Mouse (Mus musculus) thymus, postnatal 25 days (tissue): Measurements from ENCODE around the gene Plekha5.

Experiments used
- DNase-seq: peaks from one replicate; pipeline ENCODE4 v3.0.0; 2022

Plekha5 gene

GRCm38 (mm10) chr6:140456393-140457163 is 32.7 kb downstream of the Plekha5 start:
- no peak for DNase-seq

GRCm38 (mm10) chr6:140460398-140460797 is 36.5 kb downstream of the Plekha5 start:
- no peak for DNase-seq

GRCm38 (mm10) chr6:140464818-140465217 is 41.0 kb downstream of the Plekha5 start:
- DNase-seq: no peak

DNA sequence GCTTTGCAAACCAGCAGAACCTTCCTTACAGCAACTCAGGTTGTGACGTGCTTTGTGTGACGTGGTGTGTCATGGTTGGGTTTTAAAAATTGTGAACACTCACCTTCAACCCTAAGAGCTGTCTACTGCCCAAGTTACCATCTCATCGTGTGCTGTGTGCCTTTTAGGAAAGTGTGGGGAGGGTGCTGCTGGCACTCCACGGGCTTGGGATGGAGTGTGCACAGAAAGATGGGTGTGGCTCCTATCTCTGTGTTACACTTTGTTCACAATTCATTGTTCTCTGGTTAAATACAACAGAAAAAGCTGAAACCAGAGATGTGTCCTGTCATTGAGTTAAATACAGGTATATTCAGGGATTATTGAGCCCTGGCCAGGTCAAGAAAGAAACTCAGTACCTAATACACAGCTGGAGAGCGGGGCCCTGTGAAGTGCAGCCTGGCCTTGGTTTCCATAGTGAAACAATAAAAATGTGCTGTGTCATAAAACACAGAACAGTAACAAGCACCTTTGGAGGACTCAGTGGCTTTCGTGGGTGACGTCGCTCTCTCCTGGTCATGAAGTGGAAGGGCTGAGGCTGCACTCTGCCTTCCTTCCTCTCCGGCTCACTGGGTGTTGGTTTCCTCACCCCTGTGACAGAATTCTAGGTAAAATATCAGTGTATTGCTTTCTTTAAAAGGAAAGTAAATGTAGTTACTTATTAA is 42.2 kb downstream of the Plekha5 start:
- DNase-seq: no peak

DNA sequence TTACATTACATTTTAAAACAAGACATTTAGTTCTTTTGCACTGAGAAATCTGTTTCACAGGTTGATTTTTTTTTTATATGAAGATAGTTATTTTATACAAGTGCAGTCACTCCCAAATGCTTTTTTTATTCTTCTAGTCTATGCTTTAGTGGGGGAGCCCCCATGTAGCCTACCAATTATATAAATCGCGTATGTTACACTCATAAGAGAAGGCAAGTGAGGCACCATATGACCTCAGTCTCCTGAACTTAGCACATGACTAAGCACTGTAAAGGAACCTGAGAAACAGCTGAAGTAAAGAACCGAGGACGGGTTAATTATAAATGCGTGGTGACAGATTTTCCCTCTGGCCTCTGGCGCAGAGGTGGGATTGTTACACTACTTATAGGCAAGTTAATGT is 43.0 kb downstream of the Plekha5 start:
- no peak for DNase-seq

- no peak for DNase-seq
Measured at GRCm38 (mm10) chr6:140467851-140468250, 44.0 kb downstream of the Plekha5 start.

DNA sequence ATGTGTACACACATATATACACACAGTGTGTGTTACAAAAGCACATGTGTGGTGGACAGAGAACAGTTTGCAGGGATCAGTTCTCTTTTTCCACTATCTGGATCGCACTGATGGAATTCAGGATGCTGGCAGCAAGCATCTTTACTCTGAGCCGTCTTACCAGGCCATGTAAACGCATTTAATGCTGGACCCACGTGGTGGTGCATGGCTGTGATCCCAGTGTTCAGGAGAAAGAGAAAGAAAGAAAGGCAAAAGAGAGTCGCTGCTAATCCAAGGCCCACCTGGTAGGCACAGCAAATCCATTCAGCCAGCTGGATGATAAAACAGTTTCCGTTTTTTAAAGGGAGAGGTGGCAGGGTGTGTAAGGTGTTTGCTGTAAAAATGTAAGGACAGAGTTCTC is 45.9 kb downstream of the Plekha5 start:
- DNase-seq: no peak

DNA sequence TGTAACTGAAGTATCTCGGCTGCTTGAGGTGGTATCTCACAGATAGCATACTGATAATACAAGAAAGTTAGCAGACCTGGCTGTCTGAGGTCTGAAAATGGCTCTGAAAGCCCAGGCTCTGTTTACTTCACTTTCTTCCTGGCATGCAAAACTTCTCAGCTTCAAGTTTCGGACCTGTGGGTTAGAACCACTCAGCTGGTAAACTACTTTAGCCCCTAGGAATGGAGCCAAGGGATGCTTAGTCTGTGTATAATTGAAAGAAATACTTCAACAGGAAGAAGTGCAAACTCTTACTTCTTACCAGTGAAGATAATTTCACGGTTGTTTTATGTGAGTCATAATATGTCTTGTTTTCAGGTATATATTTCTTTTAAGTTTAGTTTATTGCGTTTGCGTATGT is 47.9 kb downstream of the Plekha5 start:
- DNase-seq: no peak

GRCm38 (mm10) chr6:140472345-140472744 is 48.5 kb downstream of the Plekha5 start:
- DNase-seq: peak; percentile 63

GRCm38 (mm10) chr6:140475393-140476087 is 51.7 kb downstream of the Plekha5 start:
- DNase-seq: no peak

- no peak for DNase-seq
Measured at GRCm38 (mm10) chr6:140476981-140477380, 53.1 kb downstream of the Plekha5 start.

GRCm38 (mm10) chr6:140478031-140478430 is 54.2 kb downstream of the Plekha5 start:
- no peak for DNase-seq

GRCm38 (mm10) chr6:140478943-140479342 is 55.1 kb downstream of the Plekha5 start:
- no peak for DNase-seq

DNA sequence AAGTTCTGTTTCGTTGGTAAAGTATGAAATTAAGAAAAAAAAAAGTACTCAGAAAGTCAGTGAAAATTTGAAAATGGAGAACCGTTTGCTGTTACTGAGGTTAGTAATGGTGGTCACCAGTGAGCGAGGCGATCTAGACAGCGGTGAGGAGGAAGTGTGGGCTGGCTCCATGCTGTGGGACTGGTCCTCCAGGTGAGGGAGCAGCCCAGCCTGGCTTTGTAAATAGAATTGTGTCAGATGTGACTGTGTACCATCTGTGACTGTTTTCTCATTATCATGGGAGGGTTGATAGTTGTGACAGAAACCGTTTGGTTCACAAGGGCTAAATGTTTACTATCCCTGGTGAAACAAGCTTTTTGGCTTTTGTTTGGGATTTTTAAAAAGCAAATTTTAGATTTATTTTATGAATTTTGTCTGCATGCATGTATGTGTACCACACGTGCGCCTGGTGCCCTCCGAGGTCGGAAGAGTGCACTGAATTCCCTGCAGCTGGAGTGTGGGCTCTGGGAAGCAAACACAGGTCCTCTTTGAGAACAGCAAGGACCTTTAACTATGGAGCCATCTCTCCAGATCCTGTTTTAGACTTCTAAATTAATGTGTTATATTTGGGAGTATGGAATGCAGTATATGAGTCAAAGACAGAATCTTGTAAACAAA is 56.7 kb downstream of the Plekha5 start:
- DNase-seq: no peak

GRCm38 (mm10) chr6:140481701-140482460 is 58.0 kb downstream of the Plekha5 start:
- DNase-seq: no peak

DNA sequence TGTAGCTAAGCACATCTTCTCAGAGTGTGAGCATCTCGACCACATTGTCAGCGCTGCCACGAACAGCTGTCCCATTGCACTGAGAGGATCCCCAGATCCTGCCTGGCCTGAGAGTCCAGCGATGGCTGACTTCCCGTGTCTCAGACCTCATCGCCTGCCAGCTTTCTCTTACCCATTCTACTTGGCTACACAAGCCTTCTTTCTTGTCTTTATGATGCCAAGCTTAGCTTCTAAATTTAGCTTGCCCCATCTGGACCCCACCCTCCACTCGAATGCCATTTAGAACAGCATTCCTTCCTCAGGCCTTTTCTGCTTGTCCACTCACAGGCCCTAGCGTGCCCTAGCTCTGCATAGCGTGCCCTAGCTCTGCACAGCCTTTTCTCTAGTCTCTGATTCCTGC is 60.3 kb downstream of the Plekha5 start:
- DNase-seq: no peak

GRCm38 (mm10) chr6:140485636-140486035 is 61.8 kb downstream of the Plekha5 start:
- no peak for DNase-seq

DNA sequence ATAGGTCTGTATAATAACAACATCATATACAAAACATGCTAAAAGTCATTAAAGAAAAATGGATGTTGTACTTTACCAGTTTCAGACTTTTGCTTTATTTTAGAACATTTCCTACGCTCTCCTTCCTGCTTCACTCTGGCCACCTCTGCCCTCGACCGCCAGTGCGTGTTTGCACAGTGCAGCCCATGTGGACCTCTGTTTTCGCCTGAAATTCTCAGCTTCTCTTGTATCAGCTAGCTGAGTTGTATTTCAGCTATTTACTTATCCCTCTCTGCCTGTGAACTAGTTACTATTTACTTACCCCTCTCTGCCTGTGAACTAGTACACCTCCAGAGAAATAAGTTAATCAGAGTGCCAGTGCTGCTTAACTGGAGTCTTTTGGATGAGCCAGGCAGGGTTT is 62.8 kb downstream of the Plekha5 start:
- no peak for DNase-seq

DNA sequence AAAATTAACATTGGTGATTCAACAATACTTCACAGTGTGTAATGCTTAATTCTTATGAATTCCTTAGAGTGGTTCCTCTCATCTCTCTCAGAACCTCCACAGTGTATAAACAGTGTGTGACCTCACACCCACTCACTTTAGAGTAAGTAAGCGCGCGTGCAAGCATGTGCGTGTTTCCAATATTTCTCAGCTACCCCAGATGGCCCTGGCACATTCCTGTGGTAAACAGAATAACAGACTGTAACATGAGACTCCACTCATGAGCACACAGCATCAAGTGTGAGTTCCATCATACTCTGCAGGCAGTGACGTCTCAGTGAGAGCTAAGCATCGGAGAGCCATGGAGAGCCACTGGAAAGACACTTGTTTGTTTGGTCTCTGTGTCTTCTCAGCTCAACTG is 63.6 kb downstream of the Plekha5 start:
- DNase-seq: no peak

- no peak for DNase-seq
Measured at GRCm38 (mm10) chr6:140488673-140489072, 64.8 kb downstream of the Plekha5 start.

DNA sequence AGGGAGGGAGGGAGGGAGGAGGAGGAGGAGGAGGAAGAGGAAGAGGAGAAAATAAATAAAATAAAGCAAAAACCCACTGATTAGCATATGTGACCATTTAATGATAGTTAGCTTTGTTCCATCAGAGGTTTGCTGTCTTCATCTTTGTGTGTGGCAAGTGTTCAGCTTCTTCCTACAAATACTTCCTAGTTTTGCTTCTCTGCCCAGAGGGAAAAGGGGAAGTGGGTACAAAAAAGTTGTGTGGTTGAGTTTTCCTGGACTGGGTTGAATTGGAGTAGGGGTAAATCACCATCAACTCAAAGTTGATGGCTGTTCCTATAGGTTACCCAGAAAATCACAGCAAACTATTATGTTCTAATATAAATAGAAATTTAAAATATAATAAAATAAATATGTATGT is 65.7 kb downstream of the Plekha5 start:
- no peak for DNase-seq

DNA sequence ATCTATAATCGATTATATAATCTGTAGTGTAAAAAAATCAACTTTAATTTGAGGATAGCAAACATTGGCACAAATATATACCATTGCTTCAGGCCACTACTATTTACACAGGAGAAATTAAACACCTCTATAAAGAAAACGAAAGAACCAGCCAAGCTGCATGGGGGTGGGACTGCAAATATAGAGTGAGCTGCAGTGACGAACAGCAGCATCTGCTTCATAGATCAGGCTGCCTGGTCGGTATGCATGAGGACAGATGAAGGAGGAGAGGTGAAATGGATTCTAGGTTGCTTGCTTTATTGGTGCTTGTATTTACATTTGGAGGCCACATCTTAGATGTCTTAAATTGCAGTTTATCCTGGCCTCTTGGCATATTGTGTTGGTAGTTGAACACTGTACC is 66.4 kb downstream of the Plekha5 start:
- no peak for DNase-seq
